Mouse (Mus musculus): ENCODE results near the gene Kirrel3.

GRCm38 (mm10) chr9:34809993-34810513, 324.4 kb downstream of the Kirrel3 start:
- no peak for TF ChIP-seq GATA1 (IDR thresholded peaks at IDR 0.05; ENCODE audit: borderline replicate concordance, low read length)
- TF ChIP-seq FLI1 (IDR thresholded peaks at IDR 0.05; ENCODE audit: low read length): no peak

All from megakaryocyte, embryonic 14.5 days (primary cell).